Mouse (Mus musculus) T-cell, adult 2 months (primary cell): Measurements from ENCODE around the gene Map4.

Source experiments
- DNase-seq: peaks from one replicate; pipeline ENCODE4 v3.0.0; 2022; ENCODE audit warnings: low spot score

Map4 gene

GRCm38 (mm10) chr9:110131525-110132197, 200.4 kb downstream of the Map4 start:
- peak; percentile 98 for DNase-seq

GRCm38 (mm10) chr9:110132201-110132605, 200.9 kb downstream of the Map4 start:
- DNase-seq, result peak; percentile 55

GRCm38 (mm10) chr9:110132921-110133320, 201.7 kb downstream of the Map4 start:
- no peak for DNase-seq
